Mouse (Mus musculus): ENCODE measurements around the gene Med19. TPM values are rescaled to one million over a fixed set of nuclear protein-coding genes. Genes with fewer than 3 reads are reported as not detected.
A peak's percentile ranks its signal among the peaks of the same experiment; 100 is the strongest.

The Med19 gene
- polyA plus RNA-seq (2015; fragmentation: Nextera tagmentation; extraction: Ambion mirVana): 12.7 and 13.2 TPM in 2 replicates

GRCm38 (mm10) chr2:84677968-84678880, at the start of gene Med19, which contains the start of gene Gm28635:
Gene Med19 (plus strand): TSS chr2:84678402.
Gene Gm28635 (minus strand): TSS chr2:84678041.
- Histone ChIP-seq H3K4me2 (ENCODE audit: low read depth, low read length) (peak within 1 kb of the TSS; percentile 75), H3K36me3 (replicated peaks; ENCODE audit: insufficient read depth, low read length) (peaks cover 25% of the 10 kb centered on the region), H3K27ac (ENCODE audit: low read depth) (peak within 1 kb of the TSS; percentile 83), H3K27me3 (ENCODE audit: insufficient read depth, low read length) (no peaks in the 10 kb centered on the region), H3K9ac (replicated peaks) (peak within 1 kb of the TSS; percentile 87), H3K4me1 (ENCODE audit: insufficient read depth) (peaks cover 19% of the 10 kb centered on the region), H3K9me3 (ENCODE audit: low read length) (no peaks in the 10 kb centered on the region), H3K4me3 (ENCODE audit: low read depth, low read length) (peak within 1 kb of the TSS; percentile 88)
- ATAC-seq (peak; percentile 99), DNase-seq (peak; percentile 92)
- under 1% methylated on average over 42 of the region's 44 CpGs for WGBS (ENCODE audit: insufficient replicate concordance)
- TF ChIP-seq EP300 (IDR thresholded peaks at IDR 0.05; ENCODE audit: low read depth): peak; percentile 85
- no peak for TF ChIP-seq CTCF (IDR thresholded peaks at IDR 0.05; ENCODE audit: low read depth)

- H3K4me2 ChIP-seq (ENCODE audit: low read depth, low read length): no peak overlapping the region
- TF ChIP-seq EP300 (IDR thresholded peaks at IDR 0.05; ENCODE audit: low read depth) (no peak), CTCF (IDR thresholded peaks at IDR 0.05; ENCODE audit: low read depth) (no peak)
- no peak overlapping the region for H3K4me3 ChIP-seq (ENCODE audit: low read depth, low read length)
- H3K36me3 ChIP-seq (replicated peaks; ENCODE audit: insufficient read depth, low read length): 0 out of 2 replicates have a peak, but pooled peaks cover 2% of the 10 kb centered on the region
- H3K4me1 ChIP-seq (ENCODE audit: insufficient read depth): peaks cover 43% of the 10 kb centered on the region
- ATAC-seq: no peak
- 84% methylated on average over 1 of the region's 1 CpGs for WGBS (ENCODE audit: insufficient replicate concordance)
- no peaks in the 10 kb centered on the region for H3K9me3 ChIP-seq (ENCODE audit: low read length)
- no peak for DNase-seq
- H3K9ac ChIP-seq (replicated peaks): no peak overlapping the region
- no peaks in the 10 kb centered on the region for H3K27me3 ChIP-seq (ENCODE audit: insufficient read depth, low read length)
- H3K27ac ChIP-seq (ENCODE audit: low read depth): peak overlapping the region; percentile 12; the same call in 1 of the 2 replicates
These were observed 46.2 kb upstream of the Med19 start for GRCm38 (mm10) chr2:84632001-84632400.

GRCm38 (mm10) chr2:84632999-84633398, 45.2 kb upstream of the Med19 start:
- no peak for TF ChIP-seq CTCF (IDR thresholded peaks at IDR 0.05; ENCODE audit: low read depth)
- TF ChIP-seq EP300 (IDR thresholded peaks at IDR 0.05; ENCODE audit: low read depth): no peak
- peaks cover 45% of the 10 kb centered on the region for H3K4me1 ChIP-seq (ENCODE audit: insufficient read depth)
- H3K36me3 ChIP-seq (replicated peaks; ENCODE audit: insufficient read depth, low read length): 0 out of 2 replicates have a peak, but pooled peaks cover 2% of the 10 kb centered on the region
- no peak overlapping the region for H3K4me3 ChIP-seq (ENCODE audit: low read depth, low read length)
- ATAC-seq (no peak), DNase-seq (peak; percentile 21)
- H3K27me3 ChIP-seq (ENCODE audit: insufficient read depth, low read length): no peaks in the 10 kb centered on the region
- WGBS (ENCODE audit: insufficient replicate concordance): 7% methylated on average over 3 of the region's 3 CpGs
- H3K4me2 ChIP-seq (ENCODE audit: low read depth, low read length): peak overlapping the region; percentile 45
- peak overlapping the region; percentile 12; the same call in 1 of the 2 replicates for H3K9ac ChIP-seq (replicated peaks)
- peak overlapping the region; percentile 86 for H3K27ac ChIP-seq (ENCODE audit: low read depth)
- H3K9me3 ChIP-seq (ENCODE audit: low read length): no peaks in the 10 kb centered on the region

GRCm38 (mm10) chr2:84634006-84634405, 44.2 kb upstream of the Med19 start:
- Histone ChIP-seq H3K4me2 (ENCODE audit: low read depth, low read length) (peak overlapping the region; percentile 54), H3K9me3 (ENCODE audit: low read length) (no peaks in the 10 kb centered on the region), H3K9ac (replicated peaks) (peak overlapping the region; percentile 28; the same call in 1 of the 2 replicates), H3K4me1 (ENCODE audit: insufficient read depth) (peaks cover 51% of the 10 kb centered on the region), H3K27me3 (ENCODE audit: insufficient read depth, low read length) (no peaks in the 10 kb centered on the region), H3K27ac (ENCODE audit: low read depth) (peak overlapping the region; percentile 86), H3K36me3 (replicated peaks; ENCODE audit: insufficient read depth, low read length) (0 out of 2 replicates have a peak, but pooled peaks cover 2% of the 10 kb centered on the region), H3K4me3 (ENCODE audit: low read depth, low read length) (no peak overlapping the region)
- ATAC-seq: no peak
- no peak for DNase-seq
- TF ChIP-seq CTCF (IDR thresholded peaks at IDR 0.05; ENCODE audit: low read depth) (no peak), EP300 (IDR thresholded peaks at IDR 0.05; ENCODE audit: low read depth) (no peak)
- 33% methylated on average over 4 of the region's 4 CpGs for WGBS (ENCODE audit: insufficient replicate concordance)

GRCm38 (mm10) chr2:84634934-84635482, 43.2 kb upstream of the Med19 start:
- WGBS (ENCODE audit: insufficient replicate concordance): 30% methylated on average over 4 of the region's 4 CpGs
- Histone ChIP-seq H3K4me1 (ENCODE audit: insufficient read depth) (peaks cover 56% of the 10 kb centered on the region), H3K4me3 (ENCODE audit: low read depth, low read length) (peak overlapping the region; percentile 5; the same call in 1 of the 2 replicates), H3K9ac (replicated peaks) (peak overlapping the region; percentile 44), H3K4me2 (ENCODE audit: low read depth, low read length) (peak overlapping the region; percentile 54), H3K27me3 (ENCODE audit: insufficient read depth, low read length) (no peaks in the 10 kb centered on the region), H3K27ac (ENCODE audit: low read depth) (peak overlapping the region; percentile 86), H3K36me3 (replicated peaks; ENCODE audit: insufficient read depth, low read length) (no peaks in the 10 kb centered on the region), H3K9me3 (ENCODE audit: low read length) (no peaks in the 10 kb centered on the region)
- no peak for TF ChIP-seq EP300 (IDR thresholded peaks at IDR 0.05; ENCODE audit: low read depth)
- no peak for TF ChIP-seq CTCF (IDR thresholded peaks at IDR 0.05; ENCODE audit: low read depth)
- DNase-seq (no peak), ATAC-seq (no peak)

GRCm38 (mm10) chr2:84635611-84636010, 42.6 kb upstream of the Med19 start:
- peaks cover 61% of the 10 kb centered on the region for H3K4me1 ChIP-seq (ENCODE audit: insufficient read depth)
- peak overlapping the region; percentile 2; the same call in 1 of the 2 replicates for H3K4me3 ChIP-seq (ENCODE audit: low read depth, low read length)
- WGBS (ENCODE audit: insufficient replicate concordance): 32% methylated on average over 2 of the region's 2 CpGs
- peak overlapping the region; percentile 54 for H3K4me2 ChIP-seq (ENCODE audit: low read depth, low read length)
- TF ChIP-seq EP300 (IDR thresholded peaks at IDR 0.05; ENCODE audit: low read depth) (peak; percentile 54), CTCF (IDR thresholded peaks at IDR 0.05; ENCODE audit: low read depth) (no peak)
- DNase-seq (peak; percentile 83), ATAC-seq (peak; percentile 91)
- no peak overlapping the region; the same call in 1 of the 2 replicates for H3K9ac ChIP-seq (replicated peaks)
- no peaks in the 10 kb centered on the region for H3K36me3 ChIP-seq (replicated peaks; ENCODE audit: insufficient read depth, low read length)
- no peaks in the 10 kb centered on the region for H3K27me3 ChIP-seq (ENCODE audit: insufficient read depth, low read length)
- H3K9me3 ChIP-seq (ENCODE audit: low read length): no peaks in the 10 kb centered on the region
- peak overlapping the region; percentile 86 for H3K27ac ChIP-seq (ENCODE audit: low read depth)
